ENCODE assay signal across 8 mouse cellular contexts in genomic region chr4:152313934-152314333, GRCm38 (mm10). TPM values are rescaled to one million over a fixed set of nuclear protein-coding genes. Genes with fewer than 3 reads are reported as not detected.
DNase-seq lines count a peak whose midpoint lies in the region; ATAC-seq and TF ChIP-seq lines count a peak whose summit lies in the region.

No protein-coding gene starts in this region.

- no peaks in the 10 kb centered on the region; the same call in 1 of the 2 replicates for H3K27me3 ChIP-seq in kidney, adult 2 months (replicated peaks; ENCODE audit: control insufficient read depth, insufficient read depth, low read length)
- peaks cover 57% of the 10 kb centered on the region for H3K27me3 ChIP-seq in E14TG2a.4 (ENCODE audit: insufficient read depth, low read length)
- H3K27me3 ChIP-seq in embryonic facial prominence, embryonic 13.5 days: peaks cover 92% of the 10 kb centered on the region
- peaks cover 100% of the 10 kb centered on the region for H3K27me3 ChIP-seq in limb, embryonic 12.5 days
- no peaks in the 10 kb centered on the region; the same call in 1 of the 2 replicates for H3K27me3 ChIP-seq in cerebellum, adult 2 months (ENCODE audit: control insufficient read depth, insufficient read depth, low read length)

- ATAC-seq in embryonic facial prominence, embryonic 13.5 days (ENCODE audit: insufficient number of reproducible peaks, insufficient read depth, low FRiP score, low TSS enrichment, low read depth): no peak
- ATAC-seq in limb, embryonic 12.5 days (ENCODE audit: insufficient number of reproducible peaks, insufficient read depth, low FRiP score, low TSS enrichment, low read depth): no peak
- no peak for ATAC-seq in monocyte, adult 5-6 weeks (replicated peaks; ENCODE audit: insufficient number of reproducible peaks, low FRiP score, low TSS enrichment, poor library complexity, severe bottlenecking)

- no peak overlapping the region for H3K4me3 ChIP-seq in kidney, adult 2 months (ENCODE audit: insufficient read depth, low read depth, low read length)
- no peak overlapping the region for H3K4me3 ChIP-seq in E14TG2a.4 (replicated peaks; ENCODE audit: low read length)
- H3K4me3 ChIP-seq in embryonic facial prominence, embryonic 13.5 days: no peak overlapping the region
- peak overlapping the region; percentile 39 for H3K4me3 ChIP-seq in limb, embryonic 12.5 days (replicated peaks)
- H3K4me3 ChIP-seq in cerebellum, adult 2 months (replicated peaks; ENCODE audit: insufficient read depth, low read depth, low read length): no peak overlapping the region

- peak overlapping the region; percentile 67 for H3K4me2 ChIP-seq in embryonic facial prominence, embryonic 13.5 days
- H3K4me2 ChIP-seq in limb, embryonic 12.5 days: peak overlapping the region; percentile 62

- no peaks in the 10 kb centered on the region for H3K9me3 ChIP-seq in E14TG2a.4 (ENCODE audit: low read length)
- H3K9me3 ChIP-seq in embryonic facial prominence, embryonic 13.5 days: no peaks in the 10 kb centered on the region
- H3K9me3 ChIP-seq in limb, embryonic 12.5 days: no peaks in the 10 kb centered on the region

- no peak; the same call in 1 of the 2 replicates for TF ChIP-seq CTCF in kidney, adult 2 months (conservative IDR thresholded peaks at IDR 0.05; ENCODE audit: insufficient read depth, insufficient read length, low read depth, low read length)
- TF ChIP-seq CTCF in E14TG2a.4 (conservative IDR thresholded peaks at IDR 0.05; ENCODE audit: low read length): peak; percentile 30; the same call in 1 of the 2 replicates
- TF ChIP-seq CTCF in cerebellum, adult 2 months (IDR thresholded peaks at IDR 0.05; ENCODE audit: borderline replicate concordance, insufficient read depth, low read depth, low read length): no peak

- H3K27ac ChIP-seq in kidney, adult 2 months (ENCODE audit: insufficient read depth, low read depth, low read length): no peak overlapping the region
- no peak overlapping the region for H3K27ac ChIP-seq in embryonic facial prominence, embryonic 13.5 days
- H3K27ac ChIP-seq in limb, embryonic 12.5 days: no peak overlapping the region
- no peak overlapping the region for H3K27ac ChIP-seq in cerebellum, adult 2 months (ENCODE audit: insufficient read depth, low read length)

- peak; percentile 23 for DNase-seq in kidney, adult 2 months
- DNase-seq in kidney, adult 8-10 months: no peak
- DNase-seq in cerebellum, adult 2 months: no peak
- no peak for DNase-seq in adrenal gland, adult 8-10 months

- no peaks in the 10 kb centered on the region for H3K36me3 ChIP-seq in kidney, adult 2 months (ENCODE audit: control insufficient read depth, insufficient read depth, low read length)
- peaks cover 5% of the 10 kb centered on the region; the same call in 1 of the 2 replicates for H3K36me3 ChIP-seq in E14TG2a.4 (ENCODE audit: insufficient read depth, low read length)
- H3K36me3 ChIP-seq in embryonic facial prominence, embryonic 13.5 days: peaks cover 5% of the 10 kb centered on the region; the same call in 1 of the 2 replicates
- peaks cover 3% of the 10 kb centered on the region; the same call in 1 of the 2 replicates for H3K36me3 ChIP-seq in limb, embryonic 12.5 days

- peaks cover 6% of the 10 kb centered on the region for H3K4me1 ChIP-seq in kidney, adult 2 months (ENCODE audit: control insufficient read depth, insufficient read depth, low read length)
- peaks cover 63% of the 10 kb centered on the region for H3K4me1 ChIP-seq in E14TG2a.4 (replicated peaks; ENCODE audit: low read depth, low read length)
- H3K4me1 ChIP-seq in embryonic facial prominence, embryonic 13.5 days: peaks cover 35% of the 10 kb centered on the region
- peaks cover 36% of the 10 kb centered on the region for H3K4me1 ChIP-seq in limb, embryonic 12.5 days (replicated peaks)
- H3K4me1 ChIP-seq in cerebellum, adult 2 months (ENCODE audit: control insufficient read depth, insufficient read depth, low read length): peaks cover 4% of the 10 kb centered on the region; the same call in 1 of the 2 replicates

- TF ChIP-seq POLR2A in kidney, adult 2 months (IDR thresholded peaks at IDR 0.05; ENCODE audit: low read depth, low read length): no peak
- TF ChIP-seq POLR2A in cerebellum, adult 2 months (IDR thresholded peaks at IDR 0.05; ENCODE audit: borderline replicate concordance, insufficient read depth, low read length): no peak

- no peak overlapping the region for H3K9ac ChIP-seq in embryonic facial prominence, embryonic 13.5 days
- no peak overlapping the region for H3K9ac ChIP-seq in limb, embryonic 12.5 days (replicated peaks)

RNA-seq across cellular contexts. Expression of gene Rnf207, which starts 4.9 kb away (rescaled TPM):
- polyA plus RNA-seq in kidney, adult 2 months (2012; rRNA removed): 0.19 and 0.67 TPM in 2 replicates
- polyA plus RNA-seq in embryonic facial prominence, embryonic 13.5 days (2015; fragmentation: Nextera tagmentation; extraction: Ambion mirVana): 0.72 and 1.3 TPM in 2 replicates
- polyA plus RNA-seq in limb, embryonic 12.5 days (2016; fragmentation: Nextera tagmentation; extraction: Ambion mirVana): 0.47 and 0.68 TPM in 2 replicates
- polyA plus RNA-seq in cerebellum, adult 2 months (2012; rRNA removed): 7.2 and 11.8 TPM in 2 replicates
- total RNA-seq in adrenal gland, adult 8-10 months (2022): 1 to 10 TPM in 2 of 4 experiments, under 1 TPM in 2; 0.23 to 2.2 (median 1.0) TPM
- total RNA-seq in monocyte, adult 5-6 weeks (2017): not detected in 3 replicates

RNA-seq across cellular contexts. Expression of gene Rpl22, which starts 11.6 kb away (rescaled TPM):
- 45.4 and 90.1 TPM in 2 replicates for polyA plus RNA-seq in kidney, adult 2 months (2012; rRNA removed)
- 447 and 449 TPM in 2 replicates for polyA plus RNA-seq in embryonic facial prominence, embryonic 13.5 days (2015; fragmentation: Nextera tagmentation; extraction: Ambion mirVana)
- 405 and 448 TPM in 2 replicates for polyA plus RNA-seq in limb, embryonic 12.5 days (2016; fragmentation: Nextera tagmentation; extraction: Ambion mirVana)
- polyA plus RNA-seq in cerebellum, adult 2 months (2012; rRNA removed): 162 and 187 TPM in 2 replicates
- 100 to 1,000 TPM; 415 to 500 (median 453) TPM for total RNA-seq in adrenal gland, adult 8-10 months (2022)
- 1,335 to 1,418 TPM (median 1,365 TPM) in 3 replicates for total RNA-seq in monocyte, adult 5-6 weeks (2017)

RNA-seq across cellular contexts. Expression of gene Icmt, which starts 16.9 kb away (rescaled TPM):
- 31.2 and 32.5 TPM in 2 replicates for polyA plus RNA-seq in kidney, adult 2 months (2012; rRNA removed)
- polyA plus RNA-seq in embryonic facial prominence, embryonic 13.5 days (2015; fragmentation: Nextera tagmentation; extraction: Ambion mirVana): 23.5 and 26.6 TPM in 2 replicates
- 29.3 and 33.2 TPM in 2 replicates for polyA plus RNA-seq in limb, embryonic 12.5 days (2016; fragmentation: Nextera tagmentation; extraction: Ambion mirVana)
- polyA plus RNA-seq in cerebellum, adult 2 months (2012; rRNA removed): 160 and 188 TPM in 2 replicates
- 10 to 100 TPM; 54.1 to 66.7 (median 59.6) TPM for total RNA-seq in adrenal gland, adult 8-10 months (2022)
- 10.5 to 18.2 TPM (median 14.9 TPM) in 3 replicates for total RNA-seq in monocyte, adult 5-6 weeks (2017)

RNA-seq across cellular contexts. Expression of gene Hes3, which starts 22.5 kb away (rescaled TPM):
- not detected in 2 replicates for polyA plus RNA-seq in kidney, adult 2 months (2012; rRNA removed)
- polyA plus RNA-seq in embryonic facial prominence, embryonic 13.5 days (2015; fragmentation: Nextera tagmentation; extraction: Ambion mirVana): not detected in 2 replicates
- not detected in 2 replicates for polyA plus RNA-seq in limb, embryonic 12.5 days (2016; fragmentation: Nextera tagmentation; extraction: Ambion mirVana)
- 55.1 and 62.7 TPM in 2 replicates for polyA plus RNA-seq in cerebellum, adult 2 months (2012; rRNA removed)
- not detected for total RNA-seq in adrenal gland, adult 8-10 months (2022)
- total RNA-seq in monocyte, adult 5-6 weeks (2017): not detected in 3 replicates

RNA-seq across cellular contexts. Expression of gene Chd5, which starts 24.5 kb away (rescaled TPM):
- polyA plus RNA-seq in kidney, adult 2 months (2012; rRNA removed): 0.16 and 0.34 TPM in 2 replicates
- 2.5 and 2.6 TPM in 2 replicates for polyA plus RNA-seq in embryonic facial prominence, embryonic 13.5 days (2015; fragmentation: Nextera tagmentation; extraction: Ambion mirVana)
- polyA plus RNA-seq in limb, embryonic 12.5 days (2016; fragmentation: Nextera tagmentation; extraction: Ambion mirVana): 0.08 and 0.41 TPM in 2 replicates
- 20.9 and 25.9 TPM in 2 replicates for polyA plus RNA-seq in cerebellum, adult 2 months (2012; rRNA removed)
- total RNA-seq in adrenal gland, adult 8-10 months (2022): 10 to 100 TPM in 2 of 4 experiments, 1 to 10 TPM in 2; 7.0 to 16.9 (median 12.3) TPM
- 0.10 to 0.39 TPM in 2 of 3 replicates, not detected in the other for total RNA-seq in monocyte, adult 5-6 weeks (2017)
